Mouse (Mus musculus) E14TG2a.4 (cell line): ENCODE data around the gene Cacng1.

Source experiments
- CTCF ChIP-seq: conservative IDR thresholded peaks from 2 replicates; pipeline ENCODE4 v1.5.1; 2014; ENCODE audit warnings: low read length
- POU5F1 ChIP-seq: IDR thresholded peaks from 2 replicates; pipeline ENCODE4 v1.6.1; 2014; ENCODE audit warnings: low read length, borderline replicate concordance

DNA sequence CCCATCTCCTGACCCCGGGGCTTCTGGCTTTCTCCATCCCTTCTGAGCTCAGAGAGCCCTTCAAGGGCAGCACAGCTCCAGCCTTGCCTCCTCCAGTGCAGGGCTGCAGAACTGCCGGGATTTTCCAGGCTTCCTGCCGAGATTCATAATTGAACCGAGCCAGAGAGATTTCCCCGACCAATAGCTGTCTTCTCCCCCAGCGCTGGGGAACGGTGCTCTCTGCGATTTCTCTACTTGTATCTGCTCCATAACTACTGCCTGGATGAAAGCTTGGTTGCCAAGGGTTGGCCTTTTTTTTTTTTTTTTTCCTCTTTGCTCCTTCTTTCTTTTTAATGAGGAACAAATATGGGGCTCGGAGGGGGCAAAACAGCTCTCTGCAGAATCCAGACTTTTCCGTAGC, 43.7 kb upstream of the Cacng1 start:
- TF ChIP-seq CTCF, result no peak
- no peak for TF ChIP-seq POU5F1
